Mouse (Mus musculus): ENCODE results near the gene 1700037C18Rik. TPM values are rescaled to one million over a fixed set of nuclear protein-coding genes. Genes with fewer than 3 reads are reported as not detected.

Gene 1700037C18Rik
- 13.3 TPM for polyA plus RNA-seq (2017; shearing (Covaris generic))

GRCm38 (mm10) chr16:3908537-3909111 lies at the start of gene 1700037C18Rik, which contains the start of gene Cluap1:
Gene 1700037C18Rik, minus strand, starts transcription at chr16:3908689.
Gene Cluap1, plus strand, starts transcription at chr16:3908801.

GRCm38 (mm10) chr16:3884201-3885064 lies 24.1 kb downstream of the 1700037C18Rik start, which contains the start of the genes Zfp597 and Gm20695:
Gene Zfp597, minus strand, starts transcription at chr16:3884561.
Gene Gm20695, plus strand, starts transcription at chr16:3884648.

GRCm38 (mm10) chr16:3872216-3873047 lies 36.1 kb downstream of the 1700037C18Rik start, which contains the start of gene Naa60:
Gene Naa60, plus strand, starts transcription at chr16:3872375.

GRCm38 (mm10) chr16:3846711-3847518 lies 61.6 kb downstream of the 1700037C18Rik start, which contains the start of gene Zfp174:
Gene Zfp174, plus strand, starts transcription at chr16:3847268.

Other genes starting within 250 kb of the 1700037C18Rik start
- gene Mefv, start 190.6 kb downstream of the 1700037C18Rik start, polyA plus RNA-seq (2017; shearing (Covaris generic)), result 0.11 TPM
- gene Zfp263, start 164.6 kb downstream of the 1700037C18Rik start, polyA plus RNA-seq (2017; shearing (Covaris generic)), result 83.2 TPM
- 0.11 TPM for gene Olfr15, start 77.8 kb downstream of the 1700037C18Rik start, polyA plus RNA-seq (2017; shearing (Covaris generic))
- 1.4 TPM for gene Zfp174, start 61.4 kb downstream of the 1700037C18Rik start, polyA plus RNA-seq (2017; shearing (Covaris generic))
- gene Naa60, start 36.3 kb downstream of the 1700037C18Rik start, polyA plus RNA-seq (2017; shearing (Covaris generic)), result 147 TPM
- 16.8 TPM for gene Zfp597, start 24.1 kb downstream of the 1700037C18Rik start, polyA plus RNA-seq (2017; shearing (Covaris generic))
- gene Gm20695, start 24.0 kb downstream of the 1700037C18Rik start, polyA plus RNA-seq (2017; shearing (Covaris generic)), result not detected
- gene Cluap1, start 112 bp upstream of the 1700037C18Rik start, polyA plus RNA-seq (2017; shearing (Covaris generic)), result 40.9 TPM
- gene Nlrc3, start 67.9 kb upstream of the 1700037C18Rik start, polyA plus RNA-seq (2017; shearing (Covaris generic)), result 100 TPM
- 48.4 TPM for gene Slx4, start 95.1 kb upstream of the 1700037C18Rik start, polyA plus RNA-seq (2017; shearing (Covaris generic))
- 4.8 TPM for gene Dnase1, start 128.3 kb upstream of the 1700037C18Rik start, polyA plus RNA-seq (2017; shearing (Covaris generic))
- 78.7 TPM for gene Trap1, start 169.1 kb upstream of the 1700037C18Rik start, polyA plus RNA-seq (2017; shearing (Covaris generic))

All from inflammation-experienced regulatory T-cells, adult 16 weeks (primary cell).